Mouse (Mus musculus): ENCODE results near the gene Prrg4.

- no peak for TF ChIP-seq POLR2A (IDR thresholded peaks at IDR 0.05; ENCODE audit: borderline replicate concordance, extremely low read depth, low read depth, low read length)
- TF ChIP-seq CTCF (IDR thresholded peaks at IDR 0.05; ENCODE audit: insufficient read depth, low read length) = no peak
Observed at GRCm38 (mm10) chr2:104854836-104855235, 5.2 kb upstream of the Prrg4 start.

All from lung, adult 2 months (tissue).